Mouse (Mus musculus) ES-Bruce4 (cell line): ENCODE results near the gene 4930516K23Rik. TPM values are rescaled to one million over a fixed set of nuclear protein-coding genes. Genes with fewer than 3 reads are reported as not detected.

Source experiments
- H3K27ac ChIP-seq: 2 replicates; pipeline ENCODE4 v1.5.1; 2012; ENCODE audit warnings: low read length, inconsistent platforms; ENCODE audit not compliant: insufficient read depth
- H3K27me3 ChIP-seq: 2 replicates; pipeline ENCODE4 v1.6.1; 2012; ENCODE audit warnings: mild to moderate bottlenecking, low read length, inconsistent platforms; ENCODE audit not compliant: control insufficient read depth, poor library complexity, insufficient read depth, severe bottlenecking
- H3K36me3 ChIP-seq: 2 replicates; pipeline ENCODE4 v1.6.1; 2012; ENCODE audit warnings: inconsistent platforms, mild to moderate bottlenecking, low read length, moderate library complexity; ENCODE audit not compliant: control insufficient read depth, poor library complexity, insufficient read depth, severe bottlenecking
- H3K4me1 ChIP-seq: one replicate; pipeline ENCODE4 v1.8.1; 2011; ENCODE audit warnings: low read length; ENCODE audit not compliant: control insufficient read depth, insufficient read depth
- H3K4me3 ChIP-seq: 2 replicates; pipeline ENCODE4 v1.5.1; 2011; ENCODE audit warnings: low read depth, mild to moderate bottlenecking, low read length
- H3K9ac ChIP-seq: 2 replicates; pipeline ENCODE4 v1.6.1; 2012; ENCODE audit warnings: low read depth, mild to moderate bottlenecking, inconsistent platforms; ENCODE audit not compliant: poor library complexity, severe bottlenecking
- H3K9me3 ChIP-seq: replicated peaks from 2 replicates; pipeline ENCODE4 v1.6.1; 2012; ENCODE audit warnings: mild to moderate bottlenecking, low read length, inconsistent platforms; ENCODE audit not compliant: control insufficient read depth, poor library complexity, insufficient read depth, severe bottlenecking
- CTCF ChIP-seq: IDR thresholded peaks from one replicate; pipeline ENCODE4 v1.8.1; 2011; ENCODE audit warnings: low read depth, low read length
- EP300 ChIP-seq: IDR thresholded peaks from 2 replicates; pipeline ENCODE4 v1.6.1; 2011; ENCODE audit warnings: low read depth, low read length; ENCODE audit not compliant: insufficient read depth
- POLR2A ChIP-seq: IDR thresholded peaks from one replicate; pipeline ENCODE4 v1.8.1; 2011; ENCODE audit warnings: low read length; ENCODE audit not compliant: insufficient read depth
- polyA plus RNA-seq: library from polyadenylated mRNA; stranded (reverse); fragments of >200 nt; gene quantifications from 2 replicates; pipeline ENCODE4 v1.2.4, GENCODE M21; 2011; ENCODE audit warnings: low read depth; ENCODE audit not compliant: missing spikeins, insufficient read depth, insufficient read length

4930516K23Rik gene
- polyA plus RNA-seq, 1 experiment: not detected

GRCm38 (mm10) chr7:104018953-104019352 lies 42.3 kb downstream of the 4930516K23Rik start:
- H3K4me1 ChIP-seq: no peaks in the 10 kb centered on the region
- H3K27me3 ChIP-seq: no peaks in the 10 kb centered on the region; the same call in 1 of the 2 replicates
- H3K9me3 ChIP-seq: no peaks in the 10 kb centered on the region
- H3K4me3 ChIP-seq: no peak overlapping the region
- TF ChIP-seq CTCF (no peak), POLR2A (no peak), EP300 (no peak)
- H3K27ac ChIP-seq: no peak overlapping the region
- no peaks in the 10 kb centered on the region for H3K36me3 ChIP-seq
- no peak overlapping the region for H3K9ac ChIP-seq

GRCm38 (mm10) chr7:104017203-104017602 lies 44.0 kb downstream of the 4930516K23Rik start, which contains the start of gene Olfr639:
TSS of gene Olfr639 (minus strand) at chr7:104017303.
- Histone ChIP-seq H3K4me1 (no peaks in the 10 kb centered on the region), H3K9me3 (no peaks in the 10 kb centered on the region), H3K36me3 (no peaks in the 10 kb centered on the region), H3K27me3 (no peaks in the 10 kb centered on the region; the same call in 1 of the 2 replicates), H3K27ac (no peak within 1 kb of the TSS), H3K9ac (no peak within 1 kb of the TSS), H3K4me3 (no peak within 1 kb of the TSS)
- TF ChIP-seq CTCF (no peak), EP300 (no peak), POLR2A (no peak)

Other genes with a start within 250 kb of the 4930516K23Rik start
- gene Hbb-bt, start 247.4 kb downstream of the 4930516K23Rik start, polyA plus RNA-seq: 1.2 and 2.2 TPM in 2 replicates
- gene Hbb-bs, start 233.3 kb downstream of the 4930516K23Rik start, polyA plus RNA-seq: 3.5 TPM in 1 of 2 replicates, not detected in the other
- not detected in 2 replicates for gene Hbb-bh2, start 220.9 kb downstream of the 4930516K23Rik start, polyA plus RNA-seq
- not detected in 2 replicates for gene Hbb-bh1, start 218.3 kb downstream of the 4930516K23Rik start, polyA plus RNA-seq
- 1.4 TPM in 1 of 2 replicates, not detected in the other for gene Hbb-y, start 208.2 kb downstream of the 4930516K23Rik start, polyA plus RNA-seq
- not detected in 2 replicates for gene Olfr66, start 175.2 kb downstream of the 4930516K23Rik start, polyA plus RNA-seq
- gene Olfr64, start 167.0 kb downstream of the 4930516K23Rik start, polyA plus RNA-seq: not detected in 2 replicates
- gene Olfr65, start 158.0 kb downstream of the 4930516K23Rik start, polyA plus RNA-seq: not detected in 2 replicates
- gene Olfr631, start 132.6 kb downstream of the 4930516K23Rik start, polyA plus RNA-seq: not detected in 2 replicates
- gene Olfr632, start 127.1 kb downstream of the 4930516K23Rik start, polyA plus RNA-seq: not detected in 2 replicates
- gene Olfr633, start 117.0 kb downstream of the 4930516K23Rik start, polyA plus RNA-seq: not detected in 2 replicates
- gene Olfr635, start 90.3 kb downstream of the 4930516K23Rik start, polyA plus RNA-seq: 0.08 and 0.13 TPM in 2 replicates
- not detected in 2 replicates for gene Olfr638, start 62.7 kb downstream of the 4930516K23Rik start, polyA plus RNA-seq
- not detected in 2 replicates for gene Olfr639, start 44.1 kb downstream of the 4930516K23Rik start, polyA plus RNA-seq
- not detected in 2 replicates for gene Olfr640, start 35.9 kb downstream of the 4930516K23Rik start, polyA plus RNA-seq
- not detected in 2 replicates for gene Olfr641, start 26.0 kb downstream of the 4930516K23Rik start, polyA plus RNA-seq
- 0.14 TPM in 1 of 2 replicates, not detected in the other for gene Olfr642, start 8.8 kb downstream of the 4930516K23Rik start, polyA plus RNA-seq
- gene Olfr644, start 10.4 kb upstream of the 4930516K23Rik start, polyA plus RNA-seq: not detected in 2 replicates
- not detected in 2 replicates for gene Olfr645, start 24.0 kb upstream of the 4930516K23Rik start, polyA plus RNA-seq
- gene Olfr646, start 43.4 kb upstream of the 4930516K23Rik start, polyA plus RNA-seq: not detected in 2 replicates
- gene Ubqln5, start 68.4 kb upstream of the 4930516K23Rik start, polyA plus RNA-seq: not detected in 2 replicates
- gene Olfr643, start 76.0 kb upstream of the 4930516K23Rik start, polyA plus RNA-seq: not detected in 2 replicates
- gene Ubqln3, start 81.8 kb upstream of the 4930516K23Rik start, polyA plus RNA-seq: not detected in 2 replicates
- not detected in 2 replicates for gene Ubqlnl, start 89.1 kb upstream of the 4930516K23Rik start, polyA plus RNA-seq
- gene Olfm5, start 103.4 kb upstream of the 4930516K23Rik start, polyA plus RNA-seq: not detected in 2 replicates
- not detected in 2 replicates for gene Olfr648, start 121.9 kb upstream of the 4930516K23Rik start, polyA plus RNA-seq
- not detected in 2 replicates for gene Olfr649, start 134.5 kb upstream of the 4930516K23Rik start, polyA plus RNA-seq
- gene Trim6, start 157.3 kb upstream of the 4930516K23Rik start, polyA plus RNA-seq: 119 and 128 TPM in 2 replicates
- gene Trim34a, start 183.0 kb upstream of the 4930516K23Rik start, polyA plus RNA-seq: 10.6 and 11.6 TPM in 2 replicates
- 1.2 and 2.5 TPM in 2 replicates for gene Trim5, start 226.6 kb upstream of the 4930516K23Rik start, polyA plus RNA-seq